Mouse (Mus musculus) erythroblast, embryonic 14.5 days (primary cell): ENCODE data around the gene Serpinb6a.

Source experiments
- GATA1 ChIP-seq: IDR thresholded peaks from 2 replicates; pipeline ENCODE4 v1.6.1; 2012; ENCODE audit warnings: low read length, inconsistent platforms, mixed read lengths
- TAL1 ChIP-seq: IDR thresholded peaks from 3 replicates; pipeline ENCODE4 v1.6.1; 2012; ENCODE audit warnings: low read length, inconsistent platforms, mixed read lengths

DNA sequence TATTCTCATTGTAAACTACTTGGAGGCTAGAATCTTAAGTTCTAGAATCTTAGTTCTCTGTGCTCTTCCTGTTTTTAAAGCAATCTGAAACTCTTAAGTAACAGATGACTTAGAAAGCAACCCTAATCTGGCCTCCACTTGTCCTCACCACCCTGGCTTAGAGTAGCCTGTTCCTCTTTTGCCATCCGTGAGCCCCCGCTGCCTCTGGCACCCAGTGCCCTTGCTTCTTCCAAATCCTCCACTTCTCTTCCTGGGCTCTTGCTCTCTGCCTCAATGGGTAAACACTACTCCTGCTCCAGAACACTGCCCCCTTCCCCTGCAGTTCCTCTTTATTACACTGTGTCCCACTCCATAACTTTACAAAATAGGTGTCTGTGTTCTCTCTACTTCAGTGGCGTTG lies 49.1 kb upstream of the Serpinb6a start:
- TF ChIP-seq TAL1: no peak
- no peak for TF ChIP-seq GATA1
